Mouse (Mus musculus) liver, embryonic 16.5 days (tissue): ENCODE measurements at regions not wholly inside any gene's neighbourhood (a gene's known extent, or its start where the extent isn't known, plus 50 kb on each side); places are given as distances from the start of the nearest gene placed in this dataset.

Experiments used
- ATAC-seq: fragments of 200-750 bp; cut with Nextera tagmentation; 2 replicates; pipeline ENCODE4 v1.8.0; 2017; ENCODE audit warnings: low read depth, mild to moderate bottlenecking, moderate number of reproducible peaks, moderate library complexity
- H3K27ac ChIP-seq: fragments of 300-500 bp; sonication (generic); 2 replicates; pipeline ENCODE4 v1.5.1; 2014; ENCODE audit warnings: mild to moderate bottlenecking, low read length
- H3K27me3 ChIP-seq: fragments of 300-500 bp; sonication (generic); 2 replicates; pipeline ENCODE4 v1.6.1; 2014; ENCODE audit warnings: low read depth, low read length, mixed read lengths; ENCODE audit not compliant: control insufficient read depth, insufficient read depth
- H3K36me3 ChIP-seq: fragments of 300-500 bp; sonication (generic); 2 replicates; pipeline ENCODE4 v1.6.1; 2014; ENCODE audit warnings: mild to moderate bottlenecking; ENCODE audit not compliant: control insufficient read depth, insufficient read depth
- H3K4me1 ChIP-seq: fragments of 300-500 bp; sonication (generic); 2 replicates; pipeline ENCODE4 v1.6.1; 2014; ENCODE audit warnings: low read depth, low read length, mixed read lengths; ENCODE audit not compliant: control insufficient read depth
- H3K4me2 ChIP-seq: fragments of 300-500 bp; sonication (generic); 2 replicates; pipeline ENCODE4 v1.6.1; 2014; ENCODE audit warnings: low read depth, low read length, mixed read lengths
- H3K4me3 ChIP-seq: fragments of 300-500 bp; sonication (generic); 2 replicates; pipeline ENCODE4 v1.5.1; 2014; ENCODE audit warnings: low read depth, mild to moderate bottlenecking, low read length
- H3K9ac ChIP-seq: fragments of 300-500 bp; sonication (generic); 2 replicates; pipeline ENCODE4 v1.6.1; 2014; ENCODE audit warnings: low read depth, low read length
- H3K9me3 ChIP-seq: fragments of 300-500 bp; sonication (generic); replicated peaks from 2 replicates; pipeline ENCODE4 v1.6.1; 2016; ENCODE audit warnings: low read length; ENCODE audit not compliant: control insufficient read depth
- WGBS: fragments of 180-500 bp; shearing (Covaris S2); extraction: QIAGEN DNeasy Blood & Tissue Kit; methylation state at CpG from one replicate; pipeline ENCODE4 v1.1.7; 2014; ENCODE audit not compliant: insufficient replicate concordance; 5-methylcytosine and 5-hydroxymethylcytosine counted together

GRCm38 (mm10) chr2:50757837-50758541 is 390.9 kb downstream of the Rnd3 start:
- Histone ChIP-seq H3K27ac (no peak overlapping the region), H3K4me2 (no peak overlapping the region), H3K4me1 (no peaks in the 10 kb centered on the region), H3K4me3 (no peak overlapping the region), H3K27me3 (no peaks in the 10 kb centered on the region), H3K36me3 (no peaks in the 10 kb centered on the region), H3K9me3 (no peaks in the 10 kb centered on the region), H3K9ac (no peak overlapping the region)
- no peak for ATAC-seq
- WGBS: 63% methylated on average over 21 of the region's 21 CpGs

GRCm38 (mm10) chr2:50755616-50756450 is 393.1 kb downstream of the Rnd3 start:
- no peak for ATAC-seq
- 58% methylated on average over 9 of the region's 9 CpGs for WGBS
- Histone ChIP-seq H3K36me3 (no peaks in the 10 kb centered on the region), H3K27ac (no peak overlapping the region), H3K9ac (no peak overlapping the region), H3K4me3 (no peak overlapping the region), H3K4me2 (no peak overlapping the region), H3K4me1 (no peaks in the 10 kb centered on the region), H3K9me3 (no peaks in the 10 kb centered on the region), H3K27me3 (no peaks in the 10 kb centered on the region)

GRCm38 (mm10) chr2:50755160-50755559 is 393.8 kb downstream of the Rnd3 start:
- Histone ChIP-seq H3K4me1 (no peaks in the 10 kb centered on the region), H3K9ac (no peak overlapping the region), H3K4me2 (no peak overlapping the region), H3K27me3 (no peaks in the 10 kb centered on the region), H3K27ac (no peak overlapping the region), H3K36me3 (no peaks in the 10 kb centered on the region), H3K4me3 (no peak overlapping the region), H3K9me3 (no peaks in the 10 kb centered on the region)
- 52% methylated on average over 6 of the region's 6 CpGs for WGBS
- ATAC-seq: no peak

- no peaks in the 10 kb centered on the region for H3K27me3 ChIP-seq
- no peaks in the 10 kb centered on the region for H3K36me3 ChIP-seq
- ATAC-seq: no peak
- 71% methylated on average over 9 of the region's 9 CpGs for WGBS
- H3K4me3 ChIP-seq: no peak overlapping the region
- H3K4me1 ChIP-seq: no peaks in the 10 kb centered on the region
- H3K27ac ChIP-seq: no peak overlapping the region
- H3K9me3 ChIP-seq: no peaks in the 10 kb centered on the region
- no peak overlapping the region for H3K9ac ChIP-seq
- H3K4me2 ChIP-seq: no peak overlapping the region
These were observed 396.5 kb downstream of the Rnd3 start for GRCm38 (mm10) chr2:50752408-50752807.

- H3K4me2 ChIP-seq: no peak overlapping the region
- H3K9me3 ChIP-seq: no peaks in the 10 kb centered on the region
- H3K36me3 ChIP-seq: no peaks in the 10 kb centered on the region
- H3K27ac ChIP-seq: no peak overlapping the region
- H3K4me1 ChIP-seq: no peaks in the 10 kb centered on the region
- ATAC-seq: no peak
- no peak overlapping the region for H3K4me3 ChIP-seq
- WGBS: 58% methylated on average over 5 of the region's 5 CpGs
- H3K9ac ChIP-seq: no peak overlapping the region
- H3K27me3 ChIP-seq: no peaks in the 10 kb centered on the region
These were observed 398.1 kb downstream of the Rnd3 start for GRCm38 (mm10) chr2:50750799-50751198.

- ATAC-seq: no peak
- WGBS: 74% methylated on average over 13 of the region's 13 CpGs
- H3K36me3 ChIP-seq: no peaks in the 10 kb centered on the region
- H3K27me3 ChIP-seq: no peaks in the 10 kb centered on the region
- no peaks in the 10 kb centered on the region for H3K9me3 ChIP-seq
- H3K9ac ChIP-seq: no peak overlapping the region
- H3K4me1 ChIP-seq: no peaks in the 10 kb centered on the region
- no peak overlapping the region for H3K27ac ChIP-seq
- H3K4me3 ChIP-seq: no peak overlapping the region
- no peak overlapping the region for H3K4me2 ChIP-seq
These were observed 404.2 kb downstream of the Rnd3 start for GRCm38 (mm10) chr2:50744625-50745214.

- Histone ChIP-seq H3K36me3 (no peaks in the 10 kb centered on the region), H3K9me3 (no peaks in the 10 kb centered on the region), H3K4me1 (no peaks in the 10 kb centered on the region), H3K4me2 (no peak overlapping the region), H3K4me3 (no peak overlapping the region), H3K27me3 (no peaks in the 10 kb centered on the region), H3K27ac (no peak overlapping the region), H3K9ac (no peak overlapping the region)
- peak; percentile 37 for ATAC-seq
- WGBS: 78% methylated on average over 3 of the region's 3 CpGs
These were observed 405.1 kb downstream of the Rnd3 start for GRCm38 (mm10) chr2:50743785-50744258.

GRCm38 (mm10) chr2:50742421-50742820 is 406.5 kb downstream of the Rnd3 start:
- Histone ChIP-seq H3K27ac (no peak overlapping the region), H3K9me3 (no peaks in the 10 kb centered on the region), H3K4me3 (no peak overlapping the region), H3K4me2 (no peak overlapping the region), H3K27me3 (no peaks in the 10 kb centered on the region), H3K36me3 (no peaks in the 10 kb centered on the region), H3K4me1 (no peaks in the 10 kb centered on the region), H3K9ac (no peak overlapping the region)
- 36% methylated on average over 2 of the region's 2 CpGs for WGBS
- no peak for ATAC-seq

- Histone ChIP-seq H3K9me3 (no peaks in the 10 kb centered on the region), H3K27ac (no peak overlapping the region), H3K27me3 (no peaks in the 10 kb centered on the region), H3K4me3 (no peak overlapping the region), H3K36me3 (no peaks in the 10 kb centered on the region), H3K4me2 (no peak overlapping the region), H3K9ac (no peak overlapping the region), H3K4me1 (no peaks in the 10 kb centered on the region)
- 30% methylated on average over 2 of the region's 2 CpGs for WGBS
- ATAC-seq: no peak
These were observed 407.6 kb downstream of the Rnd3 start for GRCm38 (mm10) chr2:50741337-50741736.
